Mouse (Mus musculus): ENCODE data around the gene Galntl6.

GRCm38 (mm10) chr8:57958121-57958901 lies 954.1 kb downstream of the Galntl6 start:
- TF ChIP-seq POLR2A (IDR thresholded peaks at IDR 0.05; ENCODE audit: borderline replicate concordance, control insufficient read depth, low read depth, low read length) (no peak), CTCF (IDR thresholded peaks at IDR 0.05; ENCODE audit: control insufficient read depth, insufficient read depth, low read length) (no peak)
